Mouse (Mus musculus) megakaryocyte, embryonic 14.5 days (primary cell): ENCODE measurements at regions not wholly inside any gene's neighbourhood (a gene's known extent, or its start where the extent isn't known, plus 50 kb on each side); places are given as distances from the start of the nearest gene placed in this dataset.
A peak's percentile ranks its signal among the peaks of the same experiment; 100 is the strongest.

ENCODE experiments used
- H3K27me3 ChIP-seq: replicated peaks from 2 replicates; pipeline ENCODE3; 2012; ENCODE audit warnings: inconsistent platforms
- H3K36me3 ChIP-seq: replicated peaks from 2 replicates; pipeline ENCODE3; 2012; ENCODE audit warnings: low read length, inconsistent platforms, mixed read lengths
- H3K4me1 ChIP-seq: 2 replicates; pipeline ENCODE4 v1.6.1; 2012; ENCODE audit warnings: inconsistent platforms
- H3K4me3 ChIP-seq: replicated peaks from 2 replicates; pipeline ENCODE3; 2012; ENCODE audit warnings: moderate library complexity, mild to moderate bottlenecking, inconsistent platforms
- H3K9me3 ChIP-seq: 2 replicates; pipeline ENCODE4 v1.6.1; 2012; ENCODE audit warnings: inconsistent platforms
- FLI1 ChIP-seq: IDR thresholded peaks from 2 replicates; pipeline ENCODE4 v1.6.1; 2012; ENCODE audit warnings: low read length, inconsistent platforms, mixed read lengths
- GATA1 ChIP-seq: IDR thresholded peaks from 3 replicates; pipeline ENCODE4 v1.6.1; 2012; ENCODE audit warnings: mixed read lengths, low read length, inconsistent platforms, borderline replicate concordance

DNA sequence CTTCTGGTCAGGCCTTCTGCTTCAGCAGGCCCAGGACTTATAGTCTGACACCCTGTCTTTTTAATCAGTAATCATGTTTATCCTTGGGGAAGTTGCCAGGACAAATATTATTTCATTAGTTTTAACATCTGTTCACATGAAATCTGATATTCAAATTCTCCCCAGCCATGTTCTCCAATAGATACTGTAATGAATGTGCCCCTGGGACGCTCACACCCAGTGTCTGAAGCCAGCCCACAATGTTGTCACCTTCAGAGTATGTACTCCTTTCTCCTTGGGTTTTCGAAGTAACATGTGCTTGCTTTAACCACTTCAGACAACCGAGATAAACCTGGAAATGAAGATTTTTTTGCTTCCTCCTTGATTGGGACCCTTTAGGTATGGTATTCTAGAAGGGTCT is 156.3 kb downstream of the Ackr3 start:
- no peaks in the 10 kb centered on the region for H3K27me3 ChIP-seq
- 0 out of 2 replicates have a peak, but pooled peaks cover 4% of the 10 kb centered on the region for H3K9me3 ChIP-seq
- no peaks in the 10 kb centered on the region for H3K4me1 ChIP-seq
- H3K36me3 ChIP-seq, result no peaks in the 10 kb centered on the region
- TF ChIP-seq GATA1, result no peak
- no peak for TF ChIP-seq FLI1
- H3K4me3 ChIP-seq, result no peak overlapping the region

DNA sequence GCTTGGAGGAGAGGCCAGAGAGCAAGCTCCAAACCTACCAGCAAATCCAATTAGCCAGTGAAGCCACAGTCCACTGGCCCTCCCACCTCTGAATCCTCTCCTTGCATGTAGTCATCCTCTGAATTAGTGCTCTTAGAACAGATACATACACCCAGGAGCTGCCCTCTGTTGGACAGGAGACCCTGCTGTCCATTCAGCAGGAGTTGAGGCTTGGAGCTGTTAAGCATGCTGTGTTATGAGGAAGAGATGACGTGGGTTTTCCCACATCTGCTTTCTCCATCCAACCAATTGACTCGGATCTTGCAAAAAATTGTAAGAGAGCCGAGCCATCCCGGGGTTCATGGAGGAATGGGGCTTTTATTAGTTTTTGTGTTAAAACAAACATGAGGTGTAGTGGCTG is 160.7 kb downstream of the Ackr3 start:
- TF ChIP-seq FLI1 (no peak), GATA1 (no peak)
- H3K27me3 ChIP-seq, result no peaks in the 10 kb centered on the region
- no peaks in the 10 kb centered on the region for H3K36me3 ChIP-seq
- no peak overlapping the region for H3K4me3 ChIP-seq
- H3K4me1 ChIP-seq, result no peaks in the 10 kb centered on the region
- H3K9me3 ChIP-seq, result peaks cover 9% of the 10 kb centered on the region; the same call in 1 of the 2 replicates

GRCm38 (mm10) chr1:90368581-90368980 is 164.8 kb downstream of the Ackr3 start:
- Histone ChIP-seq H3K4me1 (no peaks in the 10 kb centered on the region), H3K36me3 (no peaks in the 10 kb centered on the region), H3K27me3 (no peaks in the 10 kb centered on the region), H3K4me3 (no peak overlapping the region), H3K9me3 (peaks cover 25% of the 10 kb centered on the region)
- TF ChIP-seq GATA1 (no peak), FLI1 (no peak)

GRCm38 (mm10) chr1:90369287-90369686 is 165.5 kb downstream of the Ackr3 start:
- no peak for TF ChIP-seq FLI1
- TF ChIP-seq GATA1, result no peak
- Histone ChIP-seq H3K27me3 (no peaks in the 10 kb centered on the region), H3K4me3 (no peak overlapping the region), H3K9me3 (peaks cover 30% of the 10 kb centered on the region), H3K36me3 (no peaks in the 10 kb centered on the region), H3K4me1 (no peaks in the 10 kb centered on the region)

- H3K36me3 ChIP-seq, result no peaks in the 10 kb centered on the region
- no peaks in the 10 kb centered on the region for H3K27me3 ChIP-seq
- H3K4me3 ChIP-seq, result no peak overlapping the region
- no peak for TF ChIP-seq GATA1
- TF ChIP-seq FLI1, result no peak
- H3K9me3 ChIP-seq, result peaks cover 36% of the 10 kb centered on the region
- no peaks in the 10 kb centered on the region for H3K4me1 ChIP-seq
These were observed 167.0 kb downstream of the Ackr3 start for GRCm38 (mm10) chr1:90370766-90371165.

DNA sequence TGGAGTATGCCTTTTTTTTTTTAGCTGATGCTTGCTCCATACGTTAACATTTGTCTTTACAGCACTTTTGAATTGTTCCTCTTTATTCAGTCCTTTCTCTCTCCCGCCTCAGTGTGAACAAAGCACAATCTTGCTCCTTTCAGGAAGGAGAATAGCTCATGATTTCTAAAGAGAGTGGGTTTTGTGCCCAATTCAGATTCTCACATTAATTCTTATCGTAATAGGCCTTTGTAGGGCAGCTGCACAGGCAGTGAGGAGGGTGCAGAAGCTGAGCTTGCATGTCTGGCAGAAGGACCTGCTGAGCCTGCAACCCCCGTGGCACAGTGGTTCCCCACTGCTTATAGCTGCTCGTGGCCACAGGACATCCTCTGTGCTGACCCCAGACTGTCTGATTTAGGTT is 169.2 kb downstream of the Ackr3 start:
- no peaks in the 10 kb centered on the region for H3K36me3 ChIP-seq
- no peaks in the 10 kb centered on the region for H3K4me1 ChIP-seq
- TF ChIP-seq GATA1 (no peak), FLI1 (no peak)
- H3K9me3 ChIP-seq, result peaks cover 38% of the 10 kb centered on the region
- no peaks in the 10 kb centered on the region for H3K27me3 ChIP-seq
- H3K4me3 ChIP-seq, result peak overlapping the region; percentile 50

GRCm38 (mm10) chr1:90374517-90374916 is 170.7 kb downstream of the Ackr3 start:
- H3K27me3 ChIP-seq, result no peaks in the 10 kb centered on the region
- no peak for TF ChIP-seq FLI1
- no peak for TF ChIP-seq GATA1
- H3K9me3 ChIP-seq, result peaks cover 33% of the 10 kb centered on the region
- no peaks in the 10 kb centered on the region for H3K36me3 ChIP-seq
- no peak overlapping the region for H3K4me3 ChIP-seq
- no peaks in the 10 kb centered on the region for H3K4me1 ChIP-seq

GRCm38 (mm10) chr1:90380034-90380705 is 176.4 kb downstream of the Ackr3 start:
- Histone ChIP-seq H3K36me3 (no peaks in the 10 kb centered on the region), H3K9me3 (peaks cover 35% of the 10 kb centered on the region), H3K4me3 (peak overlapping the region; percentile 47), H3K4me1 (no peaks in the 10 kb centered on the region), H3K27me3 (no peaks in the 10 kb centered on the region)
- TF ChIP-seq FLI1 (no peak), GATA1 (no peak)

GRCm38 (mm10) chr1:90382941-90383470 is 179.2 kb downstream of the Ackr3 start:
- Histone ChIP-seq H3K4me1 (no peaks in the 10 kb centered on the region), H3K9me3 (peaks cover 30% of the 10 kb centered on the region), H3K4me3 (no peak overlapping the region), H3K36me3 (no peaks in the 10 kb centered on the region), H3K27me3 (no peaks in the 10 kb centered on the region)
- no peak for TF ChIP-seq FLI1
- no peak for TF ChIP-seq GATA1

DNA sequence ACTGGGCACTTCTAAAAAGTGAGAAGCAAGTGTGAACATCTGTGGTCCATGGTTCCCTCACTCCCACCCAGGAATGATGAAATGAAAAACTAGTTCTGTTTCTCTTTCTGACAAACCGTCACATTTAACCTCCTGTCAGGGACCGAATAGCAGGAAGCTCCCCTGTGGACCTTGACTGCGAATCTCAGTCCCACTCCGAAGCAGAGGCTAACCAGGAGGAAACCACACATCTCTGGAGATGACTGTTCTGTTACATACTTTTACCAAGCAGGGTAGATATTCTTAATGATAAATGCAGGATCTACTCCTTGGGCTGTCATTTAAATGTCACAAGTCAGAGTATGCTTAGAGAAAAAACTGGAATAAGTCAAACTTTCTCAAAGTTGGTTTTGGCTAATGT is 181.2 kb downstream of the Ackr3 start:
- Histone ChIP-seq H3K4me3 (no peak overlapping the region), H3K27me3 (no peaks in the 10 kb centered on the region), H3K36me3 (no peaks in the 10 kb centered on the region), H3K4me1 (no peaks in the 10 kb centered on the region), H3K9me3 (peaks cover 27% of the 10 kb centered on the region)
- TF ChIP-seq FLI1, result no peak
- no peak for TF ChIP-seq GATA1
